Mouse (Mus musculus) small intestine, adult 2 months (tissue): ENCODE measurements around the gene Crb2.

Source experiments
- CTCF ChIP-seq: fragments of 200-500 bp; IDR thresholded peaks from 2 replicates; pipeline ENCODE4 v1.5.1; 2012; ENCODE audit warnings: low read depth, mild to moderate bottlenecking, control low read depth, inconsistent platforms, low read length, moderate library complexity, mixed read lengths; ENCODE audit not compliant: insufficient replicate concordance, insufficient read length; ENCODE audit errors: extremely low read depth
- POLR2A ChIP-seq: fragments of 200-500 bp; IDR thresholded peaks from 2 replicates; pipeline ENCODE4 v1.6.1; 2012; ENCODE audit warnings: low read depth, mild to moderate bottlenecking, control low read depth, inconsistent platforms, low read length, moderate library complexity

DNA sequence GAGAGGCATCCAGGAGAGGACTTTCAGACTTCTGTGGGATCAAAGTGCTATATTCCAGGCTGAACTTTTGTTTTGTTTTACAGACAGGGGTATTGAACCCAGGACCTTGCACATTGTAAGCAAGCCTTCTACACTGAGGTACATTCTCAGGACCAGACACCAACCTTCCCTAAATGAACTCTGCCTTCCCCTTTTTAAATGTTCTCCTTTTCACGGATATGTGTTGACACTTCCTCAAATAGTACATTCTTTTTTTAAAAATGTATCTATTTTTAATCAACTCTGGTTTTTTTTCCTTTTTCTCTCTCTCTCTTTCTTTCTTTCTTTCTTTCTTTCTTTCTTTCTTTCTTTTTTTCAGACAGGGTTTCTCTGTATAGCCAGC is 40.3 kb upstream of the Crb2 start:
- no peak for TF ChIP-seq CTCF
- no peak for TF ChIP-seq POLR2A
